In the genomic region with DNA sequence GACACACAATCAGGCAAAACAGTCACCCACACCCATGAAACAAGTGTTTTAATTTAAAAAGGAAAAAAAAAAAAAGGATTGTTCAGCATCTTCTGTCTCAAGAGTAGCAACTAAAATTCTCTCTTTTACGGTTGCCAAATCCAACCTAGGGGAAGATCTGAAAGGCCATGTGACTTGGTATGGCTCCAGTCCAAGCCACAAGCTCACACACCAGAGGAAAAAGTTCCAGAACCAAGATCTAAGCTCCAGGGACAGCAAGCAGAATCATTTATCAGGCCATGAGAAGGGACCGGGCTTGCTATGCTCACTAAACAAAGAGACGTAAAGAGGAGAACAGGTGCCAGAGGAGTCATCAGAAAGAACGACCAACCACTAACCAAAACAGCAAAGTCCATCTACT, we compare ENCODE assay signal across 8 mouse cellular contexts. TPM values are rescaled to one million over a fixed set of nuclear protein-coding genes. Genes with fewer than 3 reads are reported as not detected.
DNase-seq lines count a peak whose midpoint lies in the region; ATAC-seq and TF ChIP-seq lines count a peak whose summit lies in the region.

No protein-coding gene starts in this region.

- peaks cover 5% of the 10 kb centered on the region for H3K4me1 ChIP-seq in testis, adult 2 months (ENCODE audit: control insufficient read depth, insufficient read depth, low read length)
- peaks cover 22% of the 10 kb centered on the region for H3K4me1 ChIP-seq in forebrain, embryonic 13.5 days

- no peaks in the 10 kb centered on the region for H3K36me3 ChIP-seq in testis, adult 2 months (ENCODE audit: control insufficient read depth, insufficient read depth, low read length)
- peaks cover 4% of the 10 kb centered on the region; the same call in 1 of the 2 replicates for H3K36me3 ChIP-seq in forebrain, embryonic 13.5 days (ENCODE audit: poor library complexity, severe bottlenecking)
- H3K36me3 ChIP-seq in macrophage (ENCODE audit: inconsistent target): no peaks in the 10 kb centered on the region

- 0 out of 2 replicates have a peak overlapping the region, but pooled peaks have one; percentile 2 for H3K9ac ChIP-seq in forebrain, embryonic 13.5 days

- 50% methylated on average over 4 of the region's 4 CpGs for WGBS in forebrain, embryonic 13.5 days
- 6% methylated on average over 4 of the region's 4 CpGs for WGBS in macrophage (ENCODE audit: missing documents)

- no peaks in the 10 kb centered on the region for H3K9me3 ChIP-seq in forebrain, embryonic 13.5 days (replicated peaks)

- TF ChIP-seq CTCF in testis, adult 2 months (IDR thresholded peaks at IDR 0.05; ENCODE audit: control insufficient read depth, insufficient read depth, insufficient replicate concordance, low read depth, low read length): no peak

- 0 out of 2 replicates have a peak overlapping the region, but pooled peaks have one; percentile 5 for H3K27ac ChIP-seq in testis, adult 2 months (ENCODE audit: control insufficient read depth, insufficient read depth, low read depth, low read length)
- no peak overlapping the region for H3K27ac ChIP-seq in forebrain, embryonic 13.5 days
- peak overlapping the region; percentile 61 for H3K27ac ChIP-seq in macrophage

- peaks cover 47% of the 10 kb centered on the region for H3K79me2 ChIP-seq in macrophage (ENCODE audit: inconsistent target)

- no peak for ATAC-seq in forebrain, embryonic 13.5 days
- ATAC-seq in megakaryocyte-erythroid progenitor cell, adult 5-6 weeks (replicated peaks; ENCODE audit: low FRiP score, low TSS enrichment, poor library complexity, severe bottlenecking): no peak
- no peak for ATAC-seq in frontal cortex, adult (ENCODE audit: low TSS enrichment)

- peak overlapping the region; percentile 10; the same call in 1 of the 2 replicates for H3K4me3 ChIP-seq in testis, adult 2 months (ENCODE audit: control insufficient read depth, low read depth, low read length)
- H3K4me3 ChIP-seq in forebrain, embryonic 13.5 days: peak overlapping the region; percentile 79
- H3K4me3 ChIP-seq in macrophage (ENCODE audit: inconsistent target): peak overlapping the region; percentile 60

- H3K4me2 ChIP-seq in forebrain, embryonic 13.5 days: peak overlapping the region; percentile 70

- H3K27me3 ChIP-seq in testis, adult 2 months (ENCODE audit: control insufficient read depth, insufficient read depth, low read length): no peaks in the 10 kb centered on the region
- H3K27me3 ChIP-seq in forebrain, embryonic 13.5 days: no peaks in the 10 kb centered on the region

- DNase-seq in testis, postnatal 14 days (ENCODE audit: low spot score): no peak
- peak; percentile 49 for DNase-seq in kidney, adult 9 months
- no peak for DNase-seq in right cerebral cortex, adult 18-20 months

- no peak for TF ChIP-seq POLR2A in testis, adult 2 months (IDR thresholded peaks at IDR 0.05; ENCODE audit: control insufficient read depth, low read depth, low read length)

RNA-seq across cellular contexts. Expression of a gene that starts 1.5 kb away (rescaled TPM):
- polyA plus RNA-seq in testis, adult 2 months (2012; rRNA removed): 16.4 and 17.6 TPM in 2 replicates
- polyA plus RNA-seq in forebrain, embryonic 13.5 days (2015; fragmentation: Nextera tagmentation; extraction: Ambion mirVana): 51.0 and 57.7 TPM in 2 replicates
- 10 to 100 TPM in 18 of 26 experiments, 1 to 10 TPM in 8; 2.3 to 36.5 (median 18.1) TPM for total RNA-seq in macrophage (2018; cell fraction: chromatin; rRNA removed)
- total RNA-seq in macrophage (2018; cell fraction: cytosol; rRNA removed): 10 to 100 TPM in 23 of 26 experiments, 1 to 10 TPM in 3; 7.4 to 23.4 (median 20.1) TPM
- total RNA-seq in macrophage (2018; cell fraction: nucleus; rRNA removed): 10 to 100 TPM in 20 of 26 experiments, 1 to 10 TPM in 6; 5.0 to 28.3 (median 15.2) TPM
- 9.3 to 21.4 TPM (median 18.9 TPM) in 3 replicates for polyA plus RNA-seq in macrophage (2018)
- total RNA-seq in megakaryocyte-erythroid progenitor cell, adult 5-6 weeks (2014; fragmentation: Nextera tagmentation): 44.2 and 44.7 TPM in 2 replicates
- 14.6 and 21.7 TPM in 2 replicates for total RNA-seq in megakaryocyte-erythroid progenitor cell, adult 5-6 weeks (2017)

RNA-seq across cellular contexts. Expression of a gene that starts 1.8 kb away (rescaled TPM):
- 23.7 and 24.9 TPM in 2 replicates for polyA plus RNA-seq in testis, adult 2 months (2012; rRNA removed)
- polyA plus RNA-seq in forebrain, embryonic 13.5 days (2015; fragmentation: Nextera tagmentation; extraction: Ambion mirVana): 0.55 and 0.61 TPM in 2 replicates
- total RNA-seq in macrophage (2018; cell fraction: chromatin; rRNA removed): 1 to 10 TPM in 13 of 26 experiments, under 1 TPM in 5, not detected in 8; 0.25 to 2.6 (median 1.5) TPM
- total RNA-seq in macrophage (2018; cell fraction: cytosol; rRNA removed): under 1 TPM in 17 of 26 experiments, not detected in 9; 0.05 to 0.58 (median 0.14) TPM
- total RNA-seq in macrophage (2018; cell fraction: nucleus; rRNA removed): 1 to 10 TPM in 12 of 26 experiments, under 1 TPM in 11, not detected in 3; 0.30 to 3.2 (median 1.2) TPM
- polyA plus RNA-seq in macrophage (2018): 0.10 to 0.23 TPM in 2 of 3 replicates, not detected in the other
- not detected in 2 replicates for total RNA-seq in megakaryocyte-erythroid progenitor cell, adult 5-6 weeks (2014; fragmentation: Nextera tagmentation)
- total RNA-seq in megakaryocyte-erythroid progenitor cell, adult 5-6 weeks (2017): 0.69 TPM in 1 of 2 replicates, not detected in the other

RNA-seq across cellular contexts. Expression of a gene that starts 24.4 kb away (rescaled TPM):
- 68.0 and 70.6 TPM in 2 replicates for polyA plus RNA-seq in testis, adult 2 months (2012; rRNA removed)
- 222 and 225 TPM in 2 replicates for polyA plus RNA-seq in forebrain, embryonic 13.5 days (2015; fragmentation: Nextera tagmentation; extraction: Ambion mirVana)
- 100 to 1,000 TPM in 1 of 26 experiments, 10 to 100 TPM in 25; 24.7 to 108 (median 50.4) TPM for total RNA-seq in macrophage (2018; cell fraction: chromatin; rRNA removed)
- 10 to 100 TPM; 17.7 to 33.7 (median 28.1) TPM for total RNA-seq in macrophage (2018; cell fraction: cytosol; rRNA removed)
- 100 to 1,000 TPM in 1 of 26 experiments, 10 to 100 TPM in 25; 18.5 to 101 (median 36.5) TPM for total RNA-seq in macrophage (2018; cell fraction: nucleus; rRNA removed)
- polyA plus RNA-seq in macrophage (2018): 28.4 to 65.1 TPM (median 34.0 TPM) in 3 replicates
- total RNA-seq in megakaryocyte-erythroid progenitor cell, adult 5-6 weeks (2014; fragmentation: Nextera tagmentation): 229 and 276 TPM in 2 replicates
- total RNA-seq in megakaryocyte-erythroid progenitor cell, adult 5-6 weeks (2017): 348 and 369 TPM in 2 replicates

RNA-seq across cellular contexts. Expression of a gene that starts 30.0 kb away (rescaled TPM):
- polyA plus RNA-seq in testis, adult 2 months (2012; rRNA removed): 42.6 and 42.8 TPM in 2 replicates
- 189 and 190 TPM in 2 replicates for polyA plus RNA-seq in forebrain, embryonic 13.5 days (2015; fragmentation: Nextera tagmentation; extraction: Ambion mirVana)
- 10 to 100 TPM in 21 of 26 experiments, 1 to 10 TPM in 5; 4.8 to 40.4 (median 19.6) TPM for total RNA-seq in macrophage (2018; cell fraction: chromatin; rRNA removed)
- 10 to 100 TPM in 18 of 26 experiments, 1 to 10 TPM in 8; 7.4 to 14.6 (median 10.7) TPM for total RNA-seq in macrophage (2018; cell fraction: cytosol; rRNA removed)
- total RNA-seq in macrophage (2018; cell fraction: nucleus; rRNA removed): 10 to 100 TPM in 21 of 26 experiments, 1 to 10 TPM in 5; 4.9 to 37.4 (median 13.4) TPM
- polyA plus RNA-seq in macrophage (2018): 6.1 to 26.7 TPM (median 22.0 TPM) in 3 replicates
- 121 and 124 TPM in 2 replicates for total RNA-seq in megakaryocyte-erythroid progenitor cell, adult 5-6 weeks (2014; fragmentation: Nextera tagmentation)
- total RNA-seq in megakaryocyte-erythroid progenitor cell, adult 5-6 weeks (2017): 124 and 155 TPM in 2 replicates

RNA-seq across cellular contexts. Expression of a gene that starts 30.2 kb away (rescaled TPM):
- 50.6 and 56.1 TPM in 2 replicates for polyA plus RNA-seq in testis, adult 2 months (2012; rRNA removed)
- polyA plus RNA-seq in forebrain, embryonic 13.5 days (2015; fragmentation: Nextera tagmentation; extraction: Ambion mirVana): 33.0 and 37.8 TPM in 2 replicates
- 10 to 100 TPM in 6 of 26 experiments, 1 to 10 TPM in 17, under 1 TPM in 3; 0.38 to 15.4 (median 4.5) TPM for total RNA-seq in macrophage (2018; cell fraction: chromatin; rRNA removed)
- 10 to 100 TPM in 23 of 26 experiments, 1 to 10 TPM in 3; 6.1 to 26.1 (median 18.1) TPM for total RNA-seq in macrophage (2018; cell fraction: cytosol; rRNA removed)
- 10 to 100 TPM in 13 of 26 experiments, 1 to 10 TPM in 13; 2.2 to 23.7 (median 10.7) TPM for total RNA-seq in macrophage (2018; cell fraction: nucleus; rRNA removed)
- polyA plus RNA-seq in macrophage (2018): 11.7 to 18.8 TPM (median 18.6 TPM) in 3 replicates
- 20.5 and 30.5 TPM in 2 replicates for total RNA-seq in megakaryocyte-erythroid progenitor cell, adult 5-6 weeks (2014; fragmentation: Nextera tagmentation)
- total RNA-seq in megakaryocyte-erythroid progenitor cell, adult 5-6 weeks (2017): 12.3 and 34.4 TPM in 2 replicates

Comparison
In these comparisons a context has a peak if more than half of its experiments do, and no peak if none do; other contexts are left out.
1. H3K4me3 ChIP-seq: peak in every context shown above with its lines; median percentile 79 in forebrain, embryonic 13.5 days; 60 in macrophage; 10 in testis, adult 2 months.
2. RNA of a gene that starts 1.8 kb away (polyA plus RNA-seq): 23.7 to 24.9 TPM in testis, adult 2 months; 0.55 to 0.61 TPM in forebrain, embryonic 13.5 days and 0.10 to 0.23 TPM in macrophage; every median in the first group is over 10 times any median in the second.